Mouse (Mus musculus) heart, embryonic 14.5 days (tissue): ENCODE data around the gene Selenow. TPM values are rescaled to one million over a fixed set of nuclear protein-coding genes. Genes with fewer than 3 reads are reported as not detected.
A peak's percentile ranks its signal among the peaks of the same experiment; 100 is the strongest.

Source experiments
- ATAC-seq: fragments of 200-750 bp; cut with Nextera tagmentation; 2 replicates; pipeline ENCODE4 v1.8.0; 2017; ENCODE audit warnings: low read depth, moderate TSS enrichment; ENCODE audit not compliant: insufficient number of reproducible peaks, insufficient read depth, low FRiP score
- H3K27ac ChIP-seq, 2 experiments: fragments of 200-500 bp in 1 of 2; fragments of 300-500 bp in 1 of 2; sonication (generic) in 1 of 2; replicated peaks in 1 of 2; 2 replicates each; pipeline ENCODE4 v1.5.1; 2012 to 2014; ENCODE audit warnings: low read depth in 2 of 2, low read length in 2 of 2, control low read depth in 1 of 2, mild to moderate bottlenecking in 1 of 2, mixed read lengths in 1 of 2; ENCODE audit not compliant: control insufficient read depth in 1 of 2, insufficient read depth in 1 of 2
- H3K27me3 ChIP-seq: fragments of 300-500 bp; sonication (generic); 2 replicates; pipeline ENCODE4 v1.6.1; 2014; ENCODE audit warnings: mild to moderate bottlenecking, low read length, control low read depth; ENCODE audit not compliant: control insufficient read depth, insufficient read depth
- H3K36me3 ChIP-seq: fragments of 300-500 bp; sonication (generic); 2 replicates; pipeline ENCODE4 v1.6.1; 2014; ENCODE audit warnings: mild to moderate bottlenecking, control low read depth, low read length, mixed read lengths; ENCODE audit not compliant: control insufficient read depth, insufficient read depth
- H3K4me1 ChIP-seq, 2 experiments: fragments of 200-500 bp in 1 of 2; fragments of 300-500 bp in 1 of 2; sonication (generic) in 1 of 2; 2 replicates each; pipeline ENCODE4 v1.6.1; 2012 to 2014; ENCODE audit warnings: low read length in 2 of 2, control low read depth in 1 of 2, mixed read lengths in 1 of 2; ENCODE audit not compliant: control insufficient read depth in 2 of 2, insufficient read depth in 2 of 2
- H3K4me2 ChIP-seq: fragments of 300-500 bp; sonication (generic); 2 replicates; pipeline ENCODE4 v1.6.1; 2014; ENCODE audit warnings: mild to moderate bottlenecking, low read length
- H3K4me3 ChIP-seq, 2 experiments: fragments of 200-500 bp in 1 of 2; fragments of 300-500 bp in 1 of 2; sonication (generic) in 1 of 2; 2 replicates each; pipeline ENCODE4 v1.5.1; 2012 to 2014; ENCODE audit warnings: low read length in 2 of 2, mild to moderate bottlenecking in 2 of 2, control low read depth in 1 of 2, low read depth in 1 of 2, moderate library complexity in 1 of 2; ENCODE audit not compliant: control insufficient read depth in 1 of 2, insufficient read depth in 1 of 2
- H3K9ac ChIP-seq: fragments of 300-500 bp; sonication (generic); 2 replicates; pipeline ENCODE4 v1.6.1; 2014; ENCODE audit warnings: mild to moderate bottlenecking, low read length
- H3K9me3 ChIP-seq: fragments of 300-500 bp; sonication (generic); 2 replicates; pipeline ENCODE4 v1.6.1; 2016; ENCODE audit warnings: low read length, control low read depth; ENCODE audit not compliant: control insufficient read depth
- WGBS: fragments of 180-500 bp; shearing (Covaris S2); extraction: QIAGEN DNeasy Blood & Tissue Kit; methylation state at CpG from one replicate; pipeline ENCODE4 v1.1.7; 2014; 5-methylcytosine and 5-hydroxymethylcytosine counted together
- polyA plus RNA-seq: library from polyadenylated mRNA; unstranded; fragments of >200 nt; fragmentation: Nextera tagmentation; extraction: Ambion mirVana; gene quantifications from 2 replicates; pipeline ENCODE4 v1.2.1, GENCODE M21; 2014

Gene Selenow
- polyA plus RNA-seq, 1 experiment from 2014 or later: 831 TPM

DNA sequence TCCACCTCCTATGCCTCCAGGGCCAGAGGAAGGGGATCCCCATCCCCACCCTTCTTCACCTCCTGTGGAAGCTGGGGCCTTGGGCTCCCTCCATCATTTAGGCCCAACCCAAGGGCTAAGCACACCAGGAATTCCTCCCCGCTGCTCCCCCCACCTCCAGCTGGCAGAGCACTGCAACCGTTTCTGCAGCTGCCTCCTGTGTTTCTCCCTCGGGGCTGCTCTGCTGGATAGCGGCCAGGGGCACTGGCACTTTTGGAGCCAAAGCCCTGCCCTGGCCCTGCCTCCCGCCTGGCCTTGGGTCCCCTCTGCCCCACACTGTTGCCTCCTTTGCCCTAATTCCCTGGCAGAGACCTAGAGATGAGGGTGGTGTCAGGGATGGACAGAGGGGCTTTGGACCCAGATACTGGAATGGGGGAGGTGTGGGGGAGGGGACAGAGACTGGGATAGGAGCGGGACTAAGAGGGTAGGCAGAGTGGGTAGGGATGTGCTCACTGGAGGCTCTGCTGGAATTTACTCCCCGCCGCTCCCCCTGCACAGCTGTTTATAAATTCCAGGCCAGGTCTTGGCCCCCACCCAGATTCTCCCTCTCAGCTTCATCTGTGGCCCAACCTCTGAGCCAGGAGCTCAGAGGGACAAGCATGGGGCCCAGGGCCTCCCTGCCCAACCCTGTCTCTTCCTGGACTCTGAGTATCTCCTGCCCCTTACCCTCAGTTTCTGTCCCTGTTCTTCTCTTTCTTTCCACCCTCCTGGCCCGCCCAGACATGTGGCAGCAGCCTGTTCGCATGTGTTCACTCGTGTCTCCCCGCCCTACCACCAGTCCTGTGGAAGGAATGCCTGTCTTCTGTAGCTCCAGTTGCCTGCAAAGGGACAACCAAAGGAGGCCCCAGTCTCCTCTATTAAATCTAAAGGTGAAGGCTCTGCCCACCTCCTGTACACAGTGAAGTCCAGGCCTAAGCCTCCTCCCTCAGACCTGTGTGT, 40.4 kb upstream of the Selenow start:
- Histone ChIP-seq H3K9me3 (no peaks in the 10 kb centered on the region), H3K4me2 (peak overlapping the region; percentile 68), H3K4me1 (peaks cover 38 to 49% of the 10 kb centered on the region in 2 experiments), H3K27me3 (no peaks in the 10 kb centered on the region), H3K4me3 (peak overlapping the region in 1 of 2 experiments; percentile 16; a peak in 3 of 4 replicates), H3K27ac (peak overlapping the region; percentile 89 to 94), H3K36me3 (peaks cover 38% of the 10 kb centered on the region), H3K9ac (peak overlapping the region; percentile 52)
- ATAC-seq: peak; percentile 77
- 16% methylated on average over 12 of the region's 12 CpGs for WGBS

DNA sequence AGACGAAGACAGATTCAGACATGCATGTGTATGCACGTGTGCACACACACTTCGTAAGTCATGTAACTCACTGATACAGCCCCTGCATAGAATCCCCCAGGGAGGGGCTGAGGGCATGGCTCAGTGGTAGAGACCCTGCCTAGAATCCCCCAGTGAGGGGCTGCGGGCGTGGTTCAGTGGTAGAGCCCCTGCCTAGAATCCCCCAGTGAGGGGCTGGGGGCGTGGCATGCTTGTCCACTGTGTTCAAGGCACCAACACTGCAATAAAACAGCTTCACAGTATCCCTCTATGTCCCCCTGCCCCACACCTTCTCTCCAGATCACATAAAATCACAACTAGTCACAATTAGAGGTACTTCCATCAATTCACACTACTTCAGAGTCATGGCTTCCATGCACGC, 39.6 kb upstream of the Selenow start:
- peak overlapping the region; percentile 89 to 94 for H3K27ac ChIP-seq
- peak overlapping the region; percentile 68 for H3K4me2 ChIP-seq

DNA sequence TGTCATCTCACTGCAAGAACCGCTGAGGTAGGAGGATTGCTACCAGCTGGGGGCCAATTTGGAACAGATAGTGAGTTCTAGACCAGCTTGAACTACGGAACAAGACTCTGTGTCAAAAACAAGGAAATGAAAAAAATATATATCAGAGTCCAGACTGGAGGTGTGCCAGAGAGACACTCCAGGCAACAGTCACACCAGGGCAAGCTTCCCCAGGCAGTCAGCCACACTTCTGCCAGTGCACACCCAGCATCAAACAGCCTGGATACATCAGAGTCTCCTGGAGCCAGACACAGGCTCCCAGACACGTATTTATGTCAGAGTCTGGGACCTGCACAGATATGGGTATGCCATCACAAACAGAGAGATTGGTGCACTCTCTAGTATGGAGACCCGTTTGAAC, 39.0 kb upstream of the Selenow start:
- ATAC-seq: no peak
- Histone ChIP-seq H3K27me3 (no peaks in the 10 kb centered on the region), H3K9ac (no peak overlapping the region), H3K4me3 (no peak overlapping the region), H3K4me2 (peak overlapping the region; percentile 16; the same call in 1 of the 2 replicates), H3K9me3 (no peaks in the 10 kb centered on the region), H3K36me3 (peaks cover 51% of the 10 kb centered on the region), H3K4me1 (peaks cover 38 to 49% of the 10 kb centered on the region in 2 experiments), H3K27ac (peak overlapping the region; percentile 89 to 94)
- 46% methylated on average over 4 of the region's 4 CpGs for WGBS

More for the DNA sequence above, 39.6 kb upstream of the Selenow start:
- H3K27me3 ChIP-seq: no peaks in the 10 kb centered on the region
- peak overlapping the region; percentile 42; the same call in 1 of the 2 replicates for H3K9ac ChIP-seq
- 81% methylated on average over 7 of the region's 7 CpGs for WGBS
- no peak overlapping the region for H3K4me3 ChIP-seq
- H3K4me1 ChIP-seq: peaks cover 38 to 49% of the 10 kb centered on the region in 2 experiments
- H3K9me3 ChIP-seq: no peaks in the 10 kb centered on the region
- H3K36me3 ChIP-seq: peaks cover 46% of the 10 kb centered on the region
- no peak for ATAC-seq

DNA sequence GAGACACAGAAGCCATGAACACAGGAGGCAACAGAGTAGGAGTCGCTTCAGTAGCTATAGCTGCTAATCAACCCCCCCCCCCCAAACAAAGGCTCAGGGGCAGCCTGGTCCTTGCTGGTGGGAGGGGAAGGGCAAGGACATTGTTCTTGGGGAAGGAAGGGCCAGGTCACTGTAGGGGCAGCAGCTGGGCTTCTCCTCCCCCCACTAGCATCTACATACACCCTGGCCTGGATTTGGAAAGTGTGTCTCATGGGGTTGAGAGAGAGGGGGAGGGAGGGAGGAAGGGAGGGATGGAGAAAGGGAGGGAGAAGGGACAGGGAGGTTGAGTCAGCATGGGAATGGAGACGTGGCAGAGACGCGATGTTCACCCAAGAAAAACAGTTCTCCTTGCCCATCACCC, 38.5 kb upstream of the Selenow start:
- H3K4me3 ChIP-seq: no peak overlapping the region
- H3K27ac ChIP-seq: peak overlapping the region; percentile 30 to 89; a peak in 3 of 4 replicates
- 43% methylated on average over 4 of the region's 4 CpGs for WGBS
- H3K4me2 ChIP-seq: peak overlapping the region; percentile 16; the same call in 1 of the 2 replicates
- H3K9ac ChIP-seq: no peak overlapping the region
- peaks cover 43 to 54% of the 10 kb centered on the region in 2 experiments for H3K4me1 ChIP-seq
- no peaks in the 10 kb centered on the region for H3K27me3 ChIP-seq
- H3K9me3 ChIP-seq: no peaks in the 10 kb centered on the region
- peaks cover 55% of the 10 kb centered on the region for H3K36me3 ChIP-seq
- ATAC-seq: no peak

DNA sequence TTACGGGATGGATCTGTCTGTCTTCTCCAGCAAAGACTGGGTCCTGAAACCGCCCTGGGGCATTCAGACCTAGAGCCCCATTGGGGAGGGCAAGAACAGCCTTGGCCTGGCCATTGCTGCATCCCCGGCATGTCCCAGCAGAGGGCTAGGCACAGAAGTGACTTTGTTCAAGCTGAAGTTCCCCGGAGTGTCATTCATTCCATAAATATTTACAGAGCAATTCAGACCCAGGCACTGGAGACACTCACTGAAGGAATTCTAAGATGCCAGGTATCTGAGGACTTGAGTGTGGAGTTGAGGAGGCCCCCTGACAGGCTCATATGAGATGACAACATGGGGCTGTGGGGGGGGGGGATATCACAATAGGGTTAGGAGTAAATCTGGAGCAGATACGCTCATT, 33.9 kb upstream of the Selenow start:
- 53% methylated on average over 5 of the region's 5 CpGs for WGBS
- Histone ChIP-seq H3K36me3 (peaks cover 81% of the 10 kb centered on the region), H3K4me1 (peaks cover 23 to 35% of the 10 kb centered on the region in 2 experiments), H3K27ac (peak overlapping the region; percentile 58 to 73; a peak in 3 of 4 replicates), H3K4me2 (no peak overlapping the region), H3K9me3 (peaks cover 4% of the 10 kb centered on the region; the same call in 1 of the 2 replicates), H3K4me3 (no peak overlapping the region), H3K9ac (no peak overlapping the region), H3K27me3 (no peaks in the 10 kb centered on the region)
- ATAC-seq: no peak

DNA sequence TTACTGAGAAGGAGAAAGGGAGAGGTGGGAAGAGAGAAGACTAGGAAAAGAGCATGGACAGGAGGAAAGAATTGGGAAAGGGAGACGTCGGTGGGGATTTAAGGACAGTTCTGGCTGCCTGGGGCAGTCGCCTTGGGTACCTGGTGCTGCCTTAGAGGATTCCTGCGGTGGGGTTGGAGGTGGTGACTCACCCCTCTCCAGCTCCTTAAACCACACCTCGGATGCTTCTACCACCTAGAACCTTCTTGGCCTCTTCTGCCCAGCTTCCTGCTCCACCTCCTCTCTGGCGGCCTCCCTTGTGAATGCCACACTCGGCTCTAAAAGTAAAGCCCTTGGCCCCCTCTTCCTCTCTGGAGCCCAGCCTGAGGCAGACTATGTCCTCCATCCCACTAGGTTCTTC, 33.3 kb upstream of the Selenow start:
- peak overlapping the region in 1 of 2 experiments; percentile 9; a peak in 1 of 4 replicates for H3K4me3 ChIP-seq
- peak overlapping the region; percentile 58 for H3K4me2 ChIP-seq
- H3K27ac ChIP-seq: peak overlapping the region; percentile 58 to 73
- peak; percentile 0; the same call in 1 of the 2 replicates for ATAC-seq
- peaks cover 18 to 28% of the 10 kb centered on the region in 2 experiments for H3K4me1 ChIP-seq
- WGBS: 10% methylated on average over 7 of the region's 7 CpGs
- no peaks in the 10 kb centered on the region for H3K27me3 ChIP-seq
- peaks cover 87% of the 10 kb centered on the region for H3K36me3 ChIP-seq
- H3K9me3 ChIP-seq: peaks cover 4% of the 10 kb centered on the region; the same call in 1 of the 2 replicates
- H3K9ac ChIP-seq: peak overlapping the region; percentile 54

DNA sequence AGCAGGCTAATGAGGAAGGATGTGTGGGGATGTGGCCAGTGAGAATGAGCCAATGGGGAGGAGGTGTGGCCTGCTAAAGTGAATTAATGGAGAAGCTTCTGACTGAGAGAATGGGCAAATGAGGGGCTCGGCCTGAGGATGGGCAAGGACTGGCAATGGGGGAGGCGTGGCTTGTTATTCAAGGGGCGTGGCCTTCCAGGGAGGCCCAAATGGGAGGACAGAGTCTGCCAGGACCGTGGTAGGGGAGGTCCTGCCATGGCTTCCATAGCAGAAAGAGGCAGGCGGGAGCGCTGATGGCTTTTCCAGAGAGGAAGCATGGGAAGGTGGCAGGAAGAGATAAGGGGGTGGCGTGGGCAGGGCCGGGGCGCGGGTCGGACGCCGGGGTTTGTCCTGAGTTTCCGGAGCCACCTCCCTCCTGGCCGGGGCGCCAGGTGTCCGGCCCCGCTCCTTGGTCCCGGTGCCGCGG, 32.8 kb upstream of the Selenow start:
- Histone ChIP-seq H3K4me3 (peak overlapping the region in 1 of 2 experiments; percentile 9; a peak in 2 of 4 replicates), H3K9me3 (peaks cover 4% of the 10 kb centered on the region; the same call in 1 of the 2 replicates), H3K27me3 (no peaks in the 10 kb centered on the region), H3K36me3 (peaks cover 90% of the 10 kb centered on the region), H3K4me2 (peak overlapping the region; percentile 58), H3K4me1 (peaks cover 18 to 28% of the 10 kb centered on the region in 2 experiments), H3K27ac (peak overlapping the region; percentile 58 to 73), H3K9ac (peak overlapping the region; percentile 54)
- ATAC-seq: peak; percentile 77
- WGBS: 6% methylated on average over 21 of the region's 21 CpGs
